Mouse (Mus musculus) erythroblast, adult 5-6 weeks (primary cell): ENCODE data around the gene Rnpep. TPM values are rescaled to one million over a fixed set of nuclear protein-coding genes. Genes with fewer than 3 reads are reported as not detected.
"Not testable (repeated sequence)": the region's sequence is repeated elsewhere in the genome, so short reads cannot be mapped to it uniquely, and the experiment has no call there.

Experiments
- ATAC-seq: replicated peaks from 2 replicates; pipeline ENCODE4 v1.8.0; 2016; ENCODE audit warnings: moderate number of reproducible peaks, mild to moderate bottlenecking, moderate TSS enrichment, inconsistent platforms; ENCODE audit not compliant: poor library complexity, low FRiP score, severe bottlenecking
- total RNA-seq, 2 experiments: library from RNA; stranded (forward) in 1 of 2; stranded (reverse) in 1 of 2; fragments of 150-400 nt in 1 of 2; fragments of 200-764, 138-1000 nt in 1 of 2; gene quantifications; 2 replicates each; pipeline versions ENCODE4 v1.2.3 to v1.2.4; 2015 to 2017; ENCODE audit warnings: low replicate concordance in 2 of 2

Gene Rnpep
- total RNA-seq, 2 experiments from 2014 or later = 18.6 to 26.9 TPM

GRCm38 (mm10) chr1:135262329-135262728 is 21.6 kb downstream of the Rnpep start:
- no peak for ATAC-seq

- no peak for ATAC-seq
These were observed 23.0 kb downstream of the Rnpep start for GRCm38 (mm10) chr1:135260931-135261330.

- peak; percentile 87 for ATAC-seq
These were observed 24.8 kb downstream of the Rnpep start for GRCm38 (mm10) chr1:135259128-135259436.

GRCm38 (mm10) chr1:135258380-135259127 is 25.3 kb downstream of the Rnpep start, which contains the start of gene Elf3:
Elf3 (minus strand) TSS chr1:135258568.
- ATAC-seq = no peak

- ATAC-seq = no peak
These were observed 27.6 kb downstream of the Rnpep start for GRCm38 (mm10) chr1:135256299-135256698.

GRCm38 (mm10) chr1:135252854-135253253 is 31.0 kb downstream of the Rnpep start:
- ATAC-seq = no peak

GRCm38 (mm10) chr1:135251405-135251804 is 32.5 kb downstream of the Rnpep start:
- ATAC-seq = no peak

- ATAC-seq = peak; percentile 87
These were observed 33.2 kb downstream of the Rnpep start for GRCm38 (mm10) chr1:135250706-135251105.

- no peak for ATAC-seq
These were observed 35.4 kb downstream of the Rnpep start for GRCm38 (mm10) chr1:135248434-135248850.

- ATAC-seq = no peak
These were observed 39.9 kb downstream of the Rnpep start for GRCm38 (mm10) chr1:135244014-135244413.

- peak; percentile 63 for ATAC-seq
These were observed 43.7 kb downstream of the Rnpep start for GRCm38 (mm10) chr1:135240206-135240605.

- ATAC-seq = no peak
These were observed 46.6 kb downstream of the Rnpep start for GRCm38 (mm10) chr1:135237131-135237851.

- ATAC-seq = no peak
These were observed 49.1 kb downstream of the Rnpep start for GRCm38 (mm10) chr1:135234771-135235170.

- no peak for ATAC-seq
These were observed 49.9 kb downstream of the Rnpep start for GRCm38 (mm10) chr1:135233961-135234360.

- ATAC-seq = not testable (repeated sequence)
These were observed 52.0 kb downstream of the Rnpep start for GRCm38 (mm10) chr1:135231878-135232277.

- ATAC-seq = no peak
These were observed 56.4 kb downstream of the Rnpep start for GRCm38 (mm10) chr1:135227339-135227950.

GRCm38 (mm10) chr1:135224981-135225604 is 58.8 kb downstream of the Rnpep start:
- ATAC-seq = no peak

- no peak for ATAC-seq
These were observed 59.7 kb downstream of the Rnpep start for GRCm38 (mm10) chr1:135224147-135224546.

GRCm38 (mm10) chr1:135217607-135218233 is 66.2 kb downstream of the Rnpep start:
- ATAC-seq = no peak
